Mouse (Mus musculus) layer of hippocampus, adult 9-10 months (tissue): ENCODE measurements around the gene Pip5k1b.
A peak's percentile ranks its signal among the peaks of the same experiment; 100 is the strongest.

Source experiments
- DNase-seq: peaks from one replicate; pipeline ENCODE4 v3.0.0; 2022; ENCODE audit warnings: low spot score

The Pip5k1b gene

GRCm38 (mm10) chr19:24307271-24308221 is 248.1 kb downstream of the Pip5k1b start:
- no peak for DNase-seq

GRCm38 (mm10) chr19:24306351-24306750 is 249.3 kb downstream of the Pip5k1b start:
- DNase-seq = no peak

GRCm38 (mm10) chr19:24302198-24302597 is 253.5 kb downstream of the Pip5k1b start:
- peak; percentile 33 for DNase-seq

- no peak for DNase-seq
Measured at GRCm38 (mm10) chr19:24301768-24302148, 253.9 kb downstream of the Pip5k1b start.

GRCm38 (mm10) chr19:24300994-24301767 is 254.5 kb downstream of the Pip5k1b start:
- DNase-seq = peak; percentile 48

- no peak for DNase-seq
Measured at GRCm38 (mm10) chr19:24293537-24293936, 262.1 kb downstream of the Pip5k1b start.

- no peak for DNase-seq
Measured at GRCm38 (mm10) chr19:24284187-24284586, 271.5 kb downstream of the Pip5k1b start.

- DNase-seq = no peak
Measured at GRCm38 (mm10) chr19:24281288-24281980, 274.2 kb downstream of the Pip5k1b start.

GRCm38 (mm10) chr19:24280601-24281228 is 275.0 kb downstream of the Pip5k1b start, which contains the start of gene Fxn:
Gene Fxn (minus strand): TSS chr19:24280605.
- no peak for DNase-seq

GRCm38 (mm10) chr19:24279706-24280600 is 275.7 kb downstream of the Pip5k1b start:
- DNase-seq = peak; percentile 50

GRCm38 (mm10) chr19:24278859-24279258 is 276.8 kb downstream of the Pip5k1b start:
- DNase-seq = no peak

GRCm38 (mm10) chr19:24274281-24274680 is 281.4 kb downstream of the Pip5k1b start:
- no peak for DNase-seq

GRCm38 (mm10) chr19:24271746-24272426 is 283.8 kb downstream of the Pip5k1b start:
- peak; percentile 48 for DNase-seq

- no peak for DNase-seq
Measured at GRCm38 (mm10) chr19:24271326-24271725, 284.3 kb downstream of the Pip5k1b start.

- no peak for DNase-seq
Measured at GRCm38 (mm10) chr19:24268531-24268930, 287.1 kb downstream of the Pip5k1b start.

GRCm38 (mm10) chr19:24266046-24266830 is 289.4 kb downstream of the Pip5k1b start:
- DNase-seq = no peak

- peak; percentile 84 for DNase-seq
Measured at GRCm38 (mm10) chr19:24264991-24265390, 290.7 kb downstream of the Pip5k1b start.

GRCm38 (mm10) chr19:24262736-24263135 is 292.9 kb downstream of the Pip5k1b start:
- DNase-seq = no peak
